Mouse (Mus musculus): Measurements from ENCODE around the gene Gm21915. TPM values are rescaled to one million over a fixed set of nuclear protein-coding genes. Genes with fewer than 3 reads are reported as not detected.

Gm21915 gene
- polyA plus RNA-seq, 1 experiment from 2014 or later: not detected

- H3K27me3 ChIP-seq (ENCODE audit: control insufficient read depth, insufficient read depth, low read length): no peaks in the 10 kb centered on the region
- ATAC-seq (ENCODE audit: low FRiP score, low TSS enrichment) (no peak), DNase-seq (ENCODE audit: low spot score) (no peak)
- no peak overlapping the region for H3K4me3 ChIP-seq (ENCODE audit: low read depth, low read length)
- no peak overlapping the region for H3K4me2 ChIP-seq (replicated peaks; ENCODE audit: low read depth)
- H3K27ac ChIP-seq (replicated peaks): no peak overlapping the region
- TF ChIP-seq EP300 (optimal IDR thresholded peaks at IDR 0.05): no peak
- TF ChIP-seq CTCF (IDR thresholded peaks at IDR 0.05; ENCODE audit: low read depth): no peak
- H3K9me3 ChIP-seq (ENCODE audit: control insufficient read depth, low read length): no peaks in the 10 kb centered on the region
- no peaks in the 10 kb centered on the region for H3K36me3 ChIP-seq (ENCODE audit: control insufficient read depth, insufficient read depth, low read length)
- H3K9ac ChIP-seq (ENCODE audit: low read length): no peak overlapping the region
- no peaks in the 10 kb centered on the region for H3K4me1 ChIP-seq (replicated peaks; ENCODE audit: control insufficient read depth, insufficient read depth)
- 89% methylated on average over 3 of the region's 3 CpGs for WGBS
These were observed 21.0 kb upstream of the Gm21915 start for GRCm38 (mm10) chr9:40649444-40649843.

DNA sequence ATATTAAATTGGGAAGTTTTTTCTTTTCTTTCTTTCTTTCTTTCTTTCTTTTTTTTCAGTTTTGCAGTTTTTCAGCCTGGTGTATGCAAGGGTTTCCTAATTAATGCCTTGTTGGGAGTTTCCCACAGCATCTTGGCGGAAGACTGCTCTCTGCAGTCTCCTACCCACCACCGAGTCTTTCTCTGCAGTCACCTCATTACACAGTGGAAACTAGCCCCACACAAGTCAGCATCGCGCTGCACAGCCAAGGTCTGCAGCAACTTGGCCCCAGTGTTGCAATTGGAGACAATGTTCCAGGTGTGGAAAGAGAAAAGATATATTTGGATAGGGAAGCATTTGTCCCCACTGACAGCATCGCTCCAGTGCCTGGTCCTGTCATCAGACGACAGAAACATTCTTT is 20.4 kb upstream of the Gm21915 start:
- DNase-seq (ENCODE audit: low spot score) (no peak), ATAC-seq (ENCODE audit: low FRiP score, low TSS enrichment) (no peak)
- Histone ChIP-seq H3K4me2 (replicated peaks; ENCODE audit: low read depth) (no peak overlapping the region), H3K9ac (ENCODE audit: low read length) (no peak overlapping the region), H3K9me3 (ENCODE audit: control insufficient read depth, low read length) (no peaks in the 10 kb centered on the region), H3K27ac (replicated peaks) (no peak overlapping the region), H3K36me3 (ENCODE audit: control insufficient read depth, insufficient read depth, low read length) (no peaks in the 10 kb centered on the region), H3K4me1 (replicated peaks; ENCODE audit: control insufficient read depth, insufficient read depth) (no peaks in the 10 kb centered on the region), H3K27me3 (ENCODE audit: control insufficient read depth, insufficient read depth, low read length) (no peaks in the 10 kb centered on the region), H3K4me3 (ENCODE audit: low read depth, low read length) (no peak overlapping the region)
- TF ChIP-seq EP300 (optimal IDR thresholded peaks at IDR 0.05): no peak
- TF ChIP-seq CTCF (IDR thresholded peaks at IDR 0.05; ENCODE audit: low read depth): no peak
- 66% methylated on average over 6 of the region's 6 CpGs for WGBS

- no peak overlapping the region for H3K9ac ChIP-seq (ENCODE audit: low read length)
- no peaks in the 10 kb centered on the region for H3K27me3 ChIP-seq (ENCODE audit: control insufficient read depth, insufficient read depth, low read length)
- DNase-seq (ENCODE audit: low spot score) (no peak), ATAC-seq (ENCODE audit: low FRiP score, low TSS enrichment) (no peak)
- no peaks in the 10 kb centered on the region for H3K36me3 ChIP-seq (ENCODE audit: control insufficient read depth, insufficient read depth, low read length)
- TF ChIP-seq CTCF (IDR thresholded peaks at IDR 0.05; ENCODE audit: low read depth): no peak
- TF ChIP-seq EP300 (optimal IDR thresholded peaks at IDR 0.05): no peak
- no peak overlapping the region for H3K27ac ChIP-seq (replicated peaks)
- H3K9me3 ChIP-seq (ENCODE audit: control insufficient read depth, low read length): no peaks in the 10 kb centered on the region
- no peak overlapping the region for H3K4me3 ChIP-seq (ENCODE audit: low read depth, low read length)
- 74% methylated on average over 4 of the region's 4 CpGs for WGBS
- no peak overlapping the region for H3K4me2 ChIP-seq (replicated peaks; ENCODE audit: low read depth)
- no peaks in the 10 kb centered on the region for H3K4me1 ChIP-seq (replicated peaks; ENCODE audit: control insufficient read depth, insufficient read depth)
These were observed 19.1 kb upstream of the Gm21915 start for GRCm38 (mm10) chr9:40651239-40651859.

DNA sequence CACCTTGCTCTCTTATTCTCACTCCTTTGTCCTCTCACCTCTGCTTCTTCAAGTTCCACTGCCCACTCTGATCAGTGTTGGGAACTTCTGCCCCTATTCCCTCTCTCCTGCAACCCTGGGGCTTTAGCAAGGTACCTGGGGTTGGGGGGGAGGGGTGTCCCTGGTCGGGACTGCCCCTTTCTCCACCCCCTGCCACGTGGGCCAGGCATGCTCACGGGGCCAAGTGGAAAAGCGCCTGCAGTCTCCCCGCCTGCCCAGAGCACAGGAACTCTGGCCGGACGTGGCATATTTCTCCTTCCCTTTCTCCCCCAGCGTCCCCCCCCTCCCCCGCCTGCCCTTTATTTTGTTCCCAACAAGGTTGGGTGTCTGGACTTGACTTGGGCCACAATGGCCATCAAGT is 17.7 kb upstream of the Gm21915 start:
- Histone ChIP-seq H3K9ac (ENCODE audit: low read length) (no peak overlapping the region), H3K27me3 (ENCODE audit: control insufficient read depth, insufficient read depth, low read length) (no peaks in the 10 kb centered on the region), H3K9me3 (ENCODE audit: control insufficient read depth, low read length) (no peaks in the 10 kb centered on the region), H3K36me3 (ENCODE audit: control insufficient read depth, insufficient read depth, low read length) (no peaks in the 10 kb centered on the region), H3K27ac (replicated peaks) (no peak overlapping the region), H3K4me1 (replicated peaks; ENCODE audit: control insufficient read depth, insufficient read depth) (no peaks in the 10 kb centered on the region), H3K4me3 (ENCODE audit: low read depth, low read length) (no peak overlapping the region), H3K4me2 (replicated peaks; ENCODE audit: low read depth) (no peak overlapping the region)
- TF ChIP-seq CTCF (IDR thresholded peaks at IDR 0.05; ENCODE audit: low read depth) (no peak), EP300 (optimal IDR thresholded peaks at IDR 0.05) (no peak)
- DNase-seq (ENCODE audit: low spot score) (no peak), ATAC-seq (ENCODE audit: low FRiP score, low TSS enrichment) (no peak)
- WGBS: 38% methylated on average over 7 of the region's 9 CpGs

DNA sequence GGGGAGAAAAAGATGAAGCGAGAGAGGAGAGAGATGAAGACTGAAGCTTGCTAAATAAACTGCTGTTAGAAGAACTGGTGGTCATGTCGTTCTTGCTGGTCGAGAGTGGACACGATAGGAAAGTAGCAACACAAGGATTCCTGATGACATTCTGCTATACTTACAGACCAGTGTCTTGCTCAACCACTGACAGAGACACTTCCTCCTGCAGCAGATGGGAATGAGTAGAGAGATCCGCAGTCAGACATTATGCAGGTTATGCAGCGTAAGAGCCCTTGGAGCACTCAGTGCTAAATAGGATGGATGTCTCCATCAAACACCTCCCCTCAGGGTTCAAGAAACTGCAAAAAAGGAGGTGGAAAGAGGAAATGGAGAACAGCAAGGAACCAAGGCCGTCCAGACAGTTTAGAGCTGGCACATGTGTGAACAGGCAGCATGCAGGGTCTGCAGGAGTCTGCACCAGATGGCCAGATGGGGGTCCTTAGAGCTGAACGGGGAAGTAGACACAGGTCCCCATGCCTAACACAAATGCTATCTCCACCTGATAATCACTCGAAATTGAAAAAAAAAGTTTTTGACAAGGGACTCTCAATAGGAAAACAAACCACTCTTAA is 4.1 kb upstream of the Gm21915 start:
- no peaks in the 10 kb centered on the region for H3K4me1 ChIP-seq (replicated peaks; ENCODE audit: control insufficient read depth, insufficient read depth)
- no peak overlapping the region for H3K27ac ChIP-seq (replicated peaks)
- no peak overlapping the region for H3K4me3 ChIP-seq (ENCODE audit: low read depth, low read length)
- no peak for ATAC-seq (ENCODE audit: low FRiP score, low TSS enrichment)
- no peaks in the 10 kb centered on the region for H3K27me3 ChIP-seq (ENCODE audit: control insufficient read depth, insufficient read depth, low read length)
- no peaks in the 10 kb centered on the region for H3K9me3 ChIP-seq (ENCODE audit: control insufficient read depth, low read length)
- TF ChIP-seq EP300 (optimal IDR thresholded peaks at IDR 0.05) (no peak), CTCF (IDR thresholded peaks at IDR 0.05; ENCODE audit: low read depth) (no peak)
- H3K36me3 ChIP-seq (ENCODE audit: control insufficient read depth, insufficient read depth, low read length): no peaks in the 10 kb centered on the region
- 75% methylated on average over 9 of the region's 9 CpGs for WGBS
- H3K4me2 ChIP-seq (replicated peaks; ENCODE audit: low read depth): no peak overlapping the region
- no peak for DNase-seq (ENCODE audit: low spot score)
- no peak overlapping the region for H3K9ac ChIP-seq (ENCODE audit: low read length)

- Histone ChIP-seq H3K4me3 (ENCODE audit: low read depth, low read length) (no peak overlapping the region), H3K27ac (replicated peaks) (no peak overlapping the region), H3K9ac (ENCODE audit: low read length) (no peak overlapping the region), H3K4me2 (replicated peaks; ENCODE audit: low read depth) (no peak overlapping the region), H3K4me1 (replicated peaks; ENCODE audit: control insufficient read depth, insufficient read depth) (no peaks in the 10 kb centered on the region), H3K9me3 (ENCODE audit: control insufficient read depth, low read length) (no peaks in the 10 kb centered on the region), H3K36me3 (ENCODE audit: control insufficient read depth, insufficient read depth, low read length) (no peaks in the 10 kb centered on the region), H3K27me3 (ENCODE audit: control insufficient read depth, insufficient read depth, low read length) (no peaks in the 10 kb centered on the region)
- 42% methylated on average over 4 of the region's 4 CpGs for WGBS
- DNase-seq (ENCODE audit: low spot score) (no peak), ATAC-seq (ENCODE audit: low FRiP score, low TSS enrichment) (peak; percentile 46; the same call in 1 of the 2 replicates)
- no peak for TF ChIP-seq EP300 (optimal IDR thresholded peaks at IDR 0.05)
- TF ChIP-seq CTCF (IDR thresholded peaks at IDR 0.05; ENCODE audit: low read depth): no peak
These were observed 1.0 kb downstream of the Gm21915 start for GRCm38 (mm10) chr9:40671323-40671930.
